Mouse (Mus musculus) spleen, adult 18-20 months (tissue): Measurements from ENCODE around the gene Mical3.

Source experiments
- DNase-seq, 2 experiments: peaks; one replicate each; pipeline ENCODE4 v3.0.0; 2022; ENCODE audit warnings: mixed read lengths in 2 of 2

The Mical3 gene

DNA sequence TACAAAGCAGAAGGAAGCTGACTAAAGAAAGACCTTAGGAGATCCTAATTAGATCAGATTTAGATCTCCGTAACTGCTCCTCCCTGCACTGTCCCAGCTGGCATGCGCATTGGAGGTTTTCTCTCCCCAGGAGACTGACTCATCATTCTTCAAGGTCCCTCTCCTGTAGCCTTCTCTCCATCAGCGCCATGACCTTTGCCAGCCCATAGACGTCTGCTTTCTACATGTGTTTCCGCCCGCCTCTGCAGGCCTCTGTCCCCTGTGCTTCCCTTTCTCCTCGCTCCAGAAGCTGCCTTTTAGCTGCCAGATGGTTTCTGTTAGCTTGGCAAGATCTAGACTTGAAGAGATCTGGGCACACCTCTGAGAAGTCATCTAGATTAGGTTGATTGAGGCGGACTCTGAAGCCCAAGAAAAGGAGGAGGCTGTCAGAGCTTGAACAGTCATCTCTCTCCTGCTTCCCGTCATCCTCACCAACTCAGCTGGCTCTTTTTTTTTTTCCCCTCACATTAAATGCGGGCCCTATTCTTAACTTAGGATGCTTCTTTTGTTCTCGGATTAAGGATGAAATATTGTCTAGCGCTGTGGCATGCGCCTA is 14.3 kb upstream of the Mical3 start:
- DNase-seq, result no peak

DNA sequence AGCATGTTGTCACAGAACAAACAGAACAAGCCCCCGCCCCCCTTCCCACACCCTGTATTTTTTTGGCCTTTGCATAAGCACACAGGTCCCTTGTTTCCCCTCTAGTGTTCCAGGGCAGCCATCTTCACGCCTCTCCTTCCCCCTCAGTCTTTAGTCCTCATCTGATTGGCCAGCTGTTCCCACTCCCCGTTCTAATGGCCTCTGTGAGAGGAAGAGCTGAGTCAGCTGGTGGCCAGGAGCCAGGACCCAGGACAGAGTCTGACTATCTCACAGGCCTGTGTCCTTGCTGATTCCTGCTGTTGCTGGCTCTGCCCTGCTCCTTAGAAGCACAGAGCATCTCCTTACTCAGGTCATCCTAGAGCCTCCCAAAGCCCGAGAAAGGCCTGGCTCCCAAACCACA is 13.3 kb upstream of the Mical3 start:
- no peak for DNase-seq

- no peak for DNase-seq
Measured at GRCm38 (mm10) chr6:121143439-121143838, 12.6 kb upstream of the Mical3 start.

DNA sequence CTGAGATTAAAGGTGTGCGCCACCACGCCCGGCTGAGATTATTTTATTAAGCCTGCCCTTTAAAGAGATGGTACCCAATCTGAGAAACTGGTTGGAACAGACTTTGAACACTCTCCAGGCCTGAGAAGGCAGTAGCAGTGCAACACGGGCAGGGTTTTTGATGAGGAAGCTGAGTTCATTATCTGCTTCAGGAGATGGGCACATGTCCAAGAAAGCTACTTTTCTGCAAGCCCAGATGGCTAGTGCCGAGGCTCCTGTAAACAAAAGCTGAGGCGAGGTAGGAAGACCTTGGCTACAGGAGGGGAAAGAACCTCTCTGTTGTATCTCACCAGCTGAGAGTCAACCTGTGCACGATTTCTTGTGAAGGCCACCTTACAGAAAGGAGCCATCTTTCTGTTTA is 11.5 kb upstream of the Mical3 start:
- no peak for DNase-seq

- no peak for DNase-seq
Measured at GRCm38 (mm10) chr6:121139271-121139670, 8.5 kb upstream of the Mical3 start.

DNA sequence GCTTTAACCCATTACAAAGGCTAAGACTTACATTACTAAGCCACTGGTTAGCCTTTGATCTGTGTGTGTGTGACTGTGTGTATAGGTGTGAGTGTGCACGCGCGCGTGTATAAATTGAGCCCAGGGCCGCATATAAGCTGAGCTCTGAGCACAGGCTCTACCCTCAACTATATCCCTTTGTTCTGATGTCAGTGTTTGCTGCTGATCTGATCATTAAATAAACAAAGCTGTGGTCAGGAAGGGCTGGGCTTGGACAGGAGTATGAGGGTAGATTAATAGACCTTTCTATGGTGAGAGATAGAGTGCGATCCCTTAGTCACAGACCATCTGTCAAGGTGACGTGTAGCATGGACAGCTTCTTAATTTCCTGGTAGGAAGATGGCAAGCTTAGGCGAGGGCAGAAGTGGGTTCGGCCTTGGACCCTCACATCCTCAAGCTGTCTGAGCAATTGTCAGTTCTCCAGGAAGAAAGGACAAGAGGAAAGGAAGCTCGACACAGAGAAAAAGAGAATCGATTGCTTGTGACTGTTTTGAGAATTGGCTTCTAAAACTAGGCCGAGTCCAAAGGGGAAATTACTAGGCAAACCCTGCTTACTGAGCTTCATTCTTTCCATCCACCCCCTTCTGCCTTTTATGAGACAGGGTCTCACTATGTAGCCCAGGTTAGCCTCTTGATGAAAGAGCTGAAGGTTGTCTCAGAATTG is 7.7 kb upstream of the Mical3 start:
- no peak for DNase-seq

- DNase-seq, result no peak
Measured at GRCm38 (mm10) chr6:121137222-121137621, 6.4 kb upstream of the Mical3 start.

DNA sequence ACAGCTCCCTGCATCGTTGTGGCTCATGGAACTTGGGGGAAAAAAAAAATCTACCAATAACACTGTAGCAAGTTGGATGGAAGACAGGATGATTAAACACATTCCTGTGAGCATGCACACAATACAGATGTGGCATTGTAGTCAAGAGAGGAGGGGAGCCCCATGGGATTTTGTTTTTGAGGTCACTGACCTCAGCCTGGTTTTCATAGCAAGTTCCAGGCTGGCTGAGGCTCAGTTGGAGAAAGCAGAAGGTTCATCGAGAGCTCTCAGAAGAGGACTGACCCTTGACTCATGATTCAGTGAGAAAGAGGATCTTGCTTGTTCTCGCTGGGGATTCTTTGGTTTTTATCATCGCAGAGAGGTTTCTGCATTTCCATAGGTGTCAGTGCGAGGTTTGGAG is 4.1 kb upstream of the Mical3 start:
- DNase-seq, result no peak

- DNase-seq, result no peak
Measured at GRCm38 (mm10) chr6:121134249-121134648, 3.5 kb upstream of the Mical3 start.

- DNase-seq, result peak; percentile 56 to 76
Measured at GRCm38 (mm10) chr6:121130039-121130705, 627 bp downstream of the Mical3 start.

- no peak for DNase-seq
Measured at GRCm38 (mm10) chr6:121129506-121129905, 1.3 kb downstream of the Mical3 start.

DNA sequence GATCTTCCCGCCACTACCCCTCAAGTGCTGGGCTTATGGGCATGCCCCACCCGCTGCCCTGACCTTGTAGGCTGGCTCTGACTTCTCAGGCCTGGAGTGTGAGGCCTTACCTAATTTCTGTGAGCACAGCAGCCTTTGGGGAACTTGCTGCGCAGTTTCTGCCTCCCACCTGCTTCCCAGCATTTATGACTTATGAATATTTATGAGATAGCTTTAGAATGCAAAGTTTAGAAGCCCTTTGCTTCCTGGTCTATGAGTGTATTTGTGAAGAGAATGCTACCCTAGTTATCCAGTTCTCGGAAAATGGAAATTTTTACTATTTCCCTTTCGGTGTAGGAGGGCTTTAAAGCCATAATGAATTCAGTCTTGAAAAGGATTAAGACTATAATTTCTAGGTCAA is 2.1 kb downstream of the Mical3 start:
- no peak for DNase-seq

GRCm38 (mm10) chr6:121127726-121128125 is 3.1 kb downstream of the Mical3 start:
- DNase-seq, result no peak

GRCm38 (mm10) chr6:121126202-121126601 is 4.6 kb downstream of the Mical3 start:
- no peak for DNase-seq

GRCm38 (mm10) chr6:121122739-121123241 is 8.0 kb downstream of the Mical3 start:
- no peak for DNase-seq

DNA sequence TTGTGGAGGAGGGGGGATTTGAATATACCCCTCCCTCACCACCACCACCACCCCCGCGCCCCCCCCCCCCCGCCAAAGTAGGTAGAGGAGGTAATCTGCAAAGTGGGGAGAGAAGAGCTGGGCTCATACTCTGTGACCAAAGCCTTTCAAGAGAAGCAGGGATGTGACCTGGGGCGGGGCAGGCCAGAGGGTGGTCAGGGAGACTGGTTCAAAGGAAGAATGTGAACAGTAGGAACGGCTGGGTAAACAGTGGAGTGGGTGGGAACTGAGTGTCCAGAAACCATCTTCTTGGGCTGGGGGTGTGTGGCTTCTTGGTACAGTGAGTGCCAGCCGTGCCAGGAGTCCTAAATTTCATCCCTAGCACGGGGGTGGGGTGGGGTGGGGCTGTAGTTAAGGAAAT is 10.0 kb downstream of the Mical3 start:
- no peak for DNase-seq

DNA sequence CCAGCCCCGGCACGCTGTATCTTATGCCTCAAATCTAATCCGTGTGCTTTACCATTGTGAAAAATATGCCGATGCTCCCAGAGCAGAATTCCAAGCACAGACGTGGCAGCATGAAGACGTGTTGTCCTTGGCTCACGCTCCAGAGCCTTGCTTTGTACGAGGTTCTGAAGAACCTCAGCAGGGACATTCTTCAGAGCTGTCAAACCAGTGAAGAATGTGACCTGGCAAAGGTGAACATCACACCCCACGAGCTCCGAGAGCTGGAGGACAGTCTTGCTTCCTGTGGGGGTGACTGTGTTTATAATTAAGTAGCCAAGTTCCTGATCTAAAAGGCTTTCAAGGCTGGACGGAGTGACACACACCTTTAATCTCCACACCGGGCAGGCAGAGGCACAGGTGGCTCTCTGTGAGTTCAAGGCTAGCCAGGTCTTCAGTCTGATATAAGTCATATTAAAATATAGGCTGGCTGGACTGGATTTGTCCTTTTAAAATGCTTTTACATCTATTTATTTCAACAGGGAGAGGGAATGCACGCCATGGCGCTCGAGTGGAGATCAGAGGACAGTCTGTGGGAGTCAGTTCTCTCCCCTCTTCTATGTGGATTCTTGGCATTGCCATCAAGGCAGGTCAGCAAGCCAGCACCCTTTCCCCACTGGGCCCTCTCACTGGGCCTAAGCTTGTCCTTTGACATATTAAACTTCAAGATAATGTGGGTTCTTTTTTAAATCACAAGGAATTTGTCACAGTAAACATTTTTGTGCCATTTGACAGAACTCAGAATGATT is 12.6 kb downstream of the Mical3 start:
- DNase-seq, result no peak

GRCm38 (mm10) chr6:121117142-121117541 is 13.7 kb downstream of the Mical3 start:
- no peak for DNase-seq

DNA sequence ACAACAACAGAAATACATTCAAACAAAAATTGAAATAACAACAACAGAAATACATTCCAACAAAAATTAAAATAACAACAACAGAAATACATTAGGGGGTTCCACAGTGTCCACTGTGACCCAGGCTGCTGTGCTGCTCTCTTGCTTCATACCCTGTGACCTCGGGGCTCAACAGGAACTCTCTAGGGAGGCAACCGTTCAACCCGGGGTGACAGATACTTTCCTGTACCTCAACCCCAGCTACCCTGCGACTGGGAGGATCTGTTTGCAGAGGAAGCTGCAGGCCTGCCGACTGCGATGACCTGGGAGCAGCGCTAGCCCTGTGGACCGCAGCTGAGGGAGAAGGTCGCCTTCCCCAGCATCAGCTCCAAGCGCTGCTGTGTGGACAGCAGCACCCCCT is 14.4 kb downstream of the Mical3 start:
- no peak for DNase-seq

DNA sequence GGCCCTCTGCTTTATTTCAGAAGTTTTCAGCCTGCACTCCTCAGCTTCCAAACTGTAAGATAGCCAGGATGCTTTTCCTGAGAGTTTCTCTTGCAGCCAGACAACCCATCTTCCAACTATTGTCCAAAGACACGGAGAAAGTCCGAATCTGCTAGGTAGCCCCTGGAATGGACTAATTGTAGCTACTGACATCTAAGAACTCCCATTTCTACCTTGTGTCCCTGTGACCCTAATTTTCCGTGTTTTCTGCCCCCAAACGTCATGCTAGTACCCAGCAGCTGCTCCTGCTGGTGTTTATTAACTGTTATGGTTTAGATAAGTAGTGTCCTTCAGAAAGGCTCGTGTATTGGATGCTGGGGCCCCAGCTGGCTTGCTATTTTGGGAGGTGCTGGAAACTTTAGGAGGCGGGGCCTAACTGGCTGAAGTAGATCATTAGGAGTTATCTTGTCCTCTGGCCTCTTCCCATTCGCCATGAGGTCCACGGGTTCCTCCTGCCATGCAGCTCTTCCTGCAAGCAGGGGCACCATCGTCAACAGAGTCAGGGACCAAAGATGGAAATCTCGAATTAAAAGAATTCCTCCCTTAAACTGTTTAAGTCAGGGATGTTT is 19.2 kb downstream of the Mical3 start:
- no peak for DNase-seq

GRCm38 (mm10) chr6:121109998-121110603 is 20.7 kb downstream of the Mical3 start:
- peak; percentile 63 to 71 for DNase-seq
